Mouse (Mus musculus) stomach, postnatal 0 days (tissue): ENCODE measurements around the gene Lkaaear1.

Experiments used
- CTCF ChIP-seq: IDR thresholded peaks from 2 replicates; pipeline ENCODE4 v1.5.1; 2016; ENCODE audit warnings: antibody characterized with exemption, low read depth, mild to moderate bottlenecking, moderate library complexity
- EP300 ChIP-seq: optimal IDR thresholded peaks from 2 replicates; pipeline ENCODE3; 2016; ENCODE audit warnings: antibody characterized with exemption

GRCm38 (mm10) chr2:181670913-181671311 is 27.3 kb downstream of the Lkaaear1 start:
- no peak for TF ChIP-seq CTCF
- TF ChIP-seq EP300 = no peak
